Mouse (Mus musculus): ENCODE data around the gene Slc36a2. TPM values are rescaled to one million over a fixed set of nuclear protein-coding genes. Genes with fewer than 3 reads are reported as not detected.

The Slc36a2 gene
- 25.4 and 32.4 TPM in 2 replicates for polyA plus RNA-seq (2015; fragmentation: Nextera tagmentation; extraction: Ambion mirVana)

GRCm38 (mm10) chr11:55184733-55185291, at the start of gene Slc36a2:
Gene Slc36a2, minus strand, starts transcription at chr11:55185077.
- Histone ChIP-seq H3K9me3 (ENCODE audit: low read length) (no peaks in the 10 kb centered on the region), H3K36me3 (ENCODE audit: insufficient read depth, low read length) (no peaks in the 10 kb centered on the region), H3K9ac (replicated peaks; ENCODE audit: low read depth) (no peak within 1 kb of the TSS), H3K4me2 (replicated peaks; ENCODE audit: low read depth, low read length) (peak within 1 kb of the TSS; percentile 49), H3K4me3 (ENCODE audit: low read depth, low read length) (peak within 1 kb of the TSS; percentile 23), H3K27me3 (replicated peaks; ENCODE audit: insufficient read depth, low read length) (no peaks in the 10 kb centered on the region), H3K27ac (ENCODE audit: low read length) (peak within 1 kb of the TSS; percentile 69), H3K4me1 (ENCODE audit: insufficient read depth, low read depth, low read length) (no peaks in the 10 kb centered on the region)
- 24% methylated on average over 10 of the region's 10 CpGs for WGBS
- 0 out of 2 replicates have a peak, but pooled peaks have one; percentile 16 for ATAC-seq
- peak; percentile 86 for DNase-seq (ENCODE audit: low spot score)
- no peak for TF ChIP-seq CTCF (IDR thresholded peaks at IDR 0.05)
- TF ChIP-seq EP300 (IDR thresholded peaks at IDR 0.05): no peak

GRCm38 (mm10) chr11:55234288-55234687, 49.4 kb upstream of the Slc36a2 start:
- Histone ChIP-seq H3K4me3 (ENCODE audit: low read depth, low read length) (no peak overlapping the region), H3K9ac (replicated peaks; ENCODE audit: low read depth) (no peak overlapping the region), H3K4me1 (ENCODE audit: insufficient read depth, low read depth, low read length) (no peaks in the 10 kb centered on the region), H3K36me3 (ENCODE audit: insufficient read depth, low read length) (peaks cover 10% of the 10 kb centered on the region; the same call in 1 of the 2 replicates), H3K27ac (ENCODE audit: low read length) (no peak overlapping the region), H3K27me3 (replicated peaks; ENCODE audit: insufficient read depth, low read length) (no peaks in the 10 kb centered on the region), H3K4me2 (replicated peaks; ENCODE audit: low read depth, low read length) (no peak overlapping the region), H3K9me3 (ENCODE audit: low read length) (no peaks in the 10 kb centered on the region)
- no peak for ATAC-seq
- no peak for DNase-seq (ENCODE audit: low spot score)
- 91% methylated on average over 7 of the region's 7 CpGs for WGBS
- TF ChIP-seq EP300 (IDR thresholded peaks at IDR 0.05): no peak

GRCm38 (mm10) chr11:55231034-55231433, 46.2 kb upstream of the Slc36a2 start:
- 85% methylated on average over 6 of the region's 6 CpGs for WGBS
- H3K4me2 ChIP-seq (replicated peaks; ENCODE audit: low read depth, low read length): no peak overlapping the region
- no peak for DNase-seq (ENCODE audit: low spot score)
- ATAC-seq: no peak
- no peak overlapping the region for H3K4me3 ChIP-seq (ENCODE audit: low read depth, low read length)
- H3K36me3 ChIP-seq (ENCODE audit: insufficient read depth, low read length): peaks cover 16% of the 10 kb centered on the region
- no peaks in the 10 kb centered on the region for H3K4me1 ChIP-seq (ENCODE audit: insufficient read depth, low read depth, low read length)
- no peaks in the 10 kb centered on the region for H3K9me3 ChIP-seq (ENCODE audit: low read length)
- TF ChIP-seq EP300 (IDR thresholded peaks at IDR 0.05) (no peak), CTCF (IDR thresholded peaks at IDR 0.05) (no peak)
- no peak overlapping the region for H3K27ac ChIP-seq (ENCODE audit: low read length)
- no peaks in the 10 kb centered on the region for H3K27me3 ChIP-seq (replicated peaks; ENCODE audit: insufficient read depth, low read length)
- no peak overlapping the region for H3K9ac ChIP-seq (replicated peaks; ENCODE audit: low read depth)

GRCm38 (mm10) chr11:55221306-55221705, 36.4 kb upstream of the Slc36a2 start:
- TF ChIP-seq CTCF (IDR thresholded peaks at IDR 0.05) (no peak), EP300 (IDR thresholded peaks at IDR 0.05) (no peak)
- Histone ChIP-seq H3K27ac (ENCODE audit: low read length) (no peak overlapping the region), H3K9me3 (ENCODE audit: low read length) (no peaks in the 10 kb centered on the region), H3K27me3 (replicated peaks; ENCODE audit: insufficient read depth, low read length) (no peaks in the 10 kb centered on the region), H3K4me3 (ENCODE audit: low read depth, low read length) (no peak overlapping the region), H3K4me1 (ENCODE audit: insufficient read depth, low read depth, low read length) (no peaks in the 10 kb centered on the region; the same call in 1 of the 2 replicates), H3K9ac (replicated peaks; ENCODE audit: low read depth) (no peak overlapping the region), H3K36me3 (ENCODE audit: insufficient read depth, low read length) (peaks cover 21% of the 10 kb centered on the region), H3K4me2 (replicated peaks; ENCODE audit: low read depth, low read length) (no peak overlapping the region)
- ATAC-seq (no peak), DNase-seq (ENCODE audit: low spot score) (no peak)
- 80% methylated on average over 7 of the region's 7 CpGs for WGBS

- ATAC-seq: no peak
- TF ChIP-seq EP300 (IDR thresholded peaks at IDR 0.05): no peak
- TF ChIP-seq CTCF (IDR thresholded peaks at IDR 0.05): no peak
- Histone ChIP-seq H3K27ac (ENCODE audit: low read length) (no peak overlapping the region), H3K9me3 (ENCODE audit: low read length) (no peaks in the 10 kb centered on the region), H3K27me3 (replicated peaks; ENCODE audit: insufficient read depth, low read length) (no peaks in the 10 kb centered on the region), H3K9ac (replicated peaks; ENCODE audit: low read depth) (no peak overlapping the region), H3K36me3 (ENCODE audit: insufficient read depth, low read length) (peaks cover 7% of the 10 kb centered on the region; the same call in 1 of the 2 replicates), H3K4me3 (ENCODE audit: low read depth, low read length) (no peak overlapping the region), H3K4me2 (replicated peaks; ENCODE audit: low read depth, low read length) (no peak overlapping the region), H3K4me1 (ENCODE audit: insufficient read depth, low read depth, low read length) (no peaks in the 10 kb centered on the region; the same call in 1 of the 2 replicates)
- DNase-seq (ENCODE audit: low spot score): no peak
- 79% methylated on average over 3 of the region's 3 CpGs for WGBS
Measured at GRCm38 (mm10) chr11:55218473-55218872, 33.6 kb upstream of the Slc36a2 start.

GRCm38 (mm10) chr11:55217880-55218279, 33.0 kb upstream of the Slc36a2 start:
- DNase-seq (ENCODE audit: low spot score): no peak
- Histone ChIP-seq H3K4me3 (ENCODE audit: low read depth, low read length) (no peak overlapping the region), H3K4me1 (ENCODE audit: insufficient read depth, low read depth, low read length) (no peaks in the 10 kb centered on the region; the same call in 1 of the 2 replicates), H3K9me3 (ENCODE audit: low read length) (no peaks in the 10 kb centered on the region), H3K4me2 (replicated peaks; ENCODE audit: low read depth, low read length) (no peak overlapping the region), H3K36me3 (ENCODE audit: insufficient read depth, low read length) (peaks cover 7% of the 10 kb centered on the region; the same call in 1 of the 2 replicates), H3K27ac (ENCODE audit: low read length) (no peak overlapping the region), H3K9ac (replicated peaks; ENCODE audit: low read depth) (no peak overlapping the region), H3K27me3 (replicated peaks; ENCODE audit: insufficient read depth, low read length) (no peaks in the 10 kb centered on the region)
- ATAC-seq: no peak
- TF ChIP-seq EP300 (IDR thresholded peaks at IDR 0.05) (no peak), CTCF (IDR thresholded peaks at IDR 0.05) (no peak)
- WGBS: 85% methylated on average over 7 of the region's 7 CpGs

Data from lung, postnatal 0 days (tissue).